Mouse (Mus musculus): ENCODE results near the gene Taf6l. TPM values are rescaled to one million over a fixed set of nuclear protein-coding genes. Genes with fewer than 3 reads are reported as not detected.

Taf6l gene
- 42.9 and 51.9 TPM in 2 replicates for polyA plus RNA-seq (2012)

DNA sequence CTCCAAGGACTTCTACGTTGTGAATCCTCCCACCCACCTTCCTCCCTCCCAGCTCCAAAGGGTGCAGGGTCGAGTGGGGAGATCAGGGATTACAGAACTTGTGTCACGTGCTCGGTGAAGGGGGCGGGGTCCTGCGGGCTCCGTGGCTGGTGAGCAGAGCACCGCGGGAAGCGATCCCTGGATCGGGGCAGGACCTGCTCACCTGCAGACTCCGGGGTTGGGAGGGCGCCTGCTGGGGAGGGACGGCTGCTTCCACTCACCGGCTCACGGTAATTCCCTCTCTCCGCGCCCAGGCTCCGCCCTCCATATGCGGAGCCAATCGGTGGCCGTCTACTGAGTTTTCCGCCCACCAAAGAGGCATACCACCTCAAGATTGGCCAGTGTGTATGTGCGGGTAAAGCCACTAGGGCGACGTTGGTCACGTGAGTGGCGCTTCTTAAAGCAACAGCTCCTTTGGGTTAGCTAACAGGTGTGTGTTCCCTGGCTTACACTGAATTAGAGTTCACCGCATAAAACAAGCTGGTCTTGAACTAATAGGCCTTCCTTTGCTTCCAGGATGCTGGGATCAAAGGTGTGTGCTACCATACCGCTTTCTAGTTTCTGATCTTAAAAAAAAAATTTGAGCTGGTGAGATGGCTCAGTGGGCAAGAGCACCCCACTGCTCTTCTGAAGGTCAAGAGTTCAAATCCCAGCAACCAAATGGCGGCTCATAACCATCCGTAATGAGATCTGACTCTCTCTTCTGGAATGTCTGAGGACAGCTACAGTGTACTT lies at the start of gene Taf6l:
Gene Taf6l, minus strand, starts transcription at position 410 of the 774 bp plus-strand sequence.
- no peak for TF ChIP-seq GATA1 (IDR thresholded peaks at IDR 0.05; ENCODE audit: low read length)

- no peak for TF ChIP-seq GATA1 (IDR thresholded peaks at IDR 0.05; ENCODE audit: low read length)
Measured at GRCm38 (mm10) chr19:8832971-8833370, 46.8 kb upstream of the Taf6l start.

DNA sequence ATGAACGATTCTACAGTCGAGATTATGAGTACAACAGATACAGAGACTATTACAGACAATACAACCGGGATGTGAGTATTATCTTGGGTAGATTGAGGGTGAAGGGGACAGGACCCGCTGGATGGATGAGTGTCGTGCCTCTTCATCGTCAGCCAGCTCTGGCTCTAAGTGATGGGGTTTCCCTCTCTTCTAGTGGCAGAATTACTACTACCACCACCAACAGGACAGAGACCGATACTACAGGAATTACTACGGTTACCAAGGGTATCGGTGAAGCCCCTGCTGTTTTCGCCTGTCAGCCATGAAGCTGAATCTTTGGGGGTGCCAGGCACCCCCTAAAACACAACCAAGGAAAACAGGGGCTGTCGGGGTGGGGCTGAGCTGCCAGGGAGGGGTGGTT lies 45.0 kb upstream of the Taf6l start:
- no peak for TF ChIP-seq GATA1 (IDR thresholded peaks at IDR 0.05; ENCODE audit: low read length)

DNA sequence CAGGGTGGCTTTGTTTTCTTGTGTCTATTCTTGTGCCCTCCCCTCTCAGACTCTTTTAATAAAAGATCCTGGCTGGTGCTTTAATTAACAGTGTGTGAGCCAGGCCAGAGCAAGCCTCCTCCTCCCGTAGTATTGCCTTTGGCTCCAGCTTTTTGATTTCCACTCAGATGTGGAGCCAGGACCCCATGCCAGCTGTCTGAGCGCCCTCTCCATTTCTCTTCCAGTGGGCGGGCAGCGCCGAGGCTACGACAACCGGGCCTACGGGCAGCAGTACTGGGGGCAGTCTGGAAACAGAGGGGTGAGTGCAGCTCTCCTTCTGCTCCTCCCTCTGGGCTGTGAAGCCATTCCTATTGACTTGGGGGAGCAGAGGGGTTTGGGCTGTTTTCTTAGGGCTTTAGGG lies 44.4 kb upstream of the Taf6l start:
- no peak for TF ChIP-seq GATA1 (IDR thresholded peaks at IDR 0.05; ENCODE audit: low read length)

DNA sequence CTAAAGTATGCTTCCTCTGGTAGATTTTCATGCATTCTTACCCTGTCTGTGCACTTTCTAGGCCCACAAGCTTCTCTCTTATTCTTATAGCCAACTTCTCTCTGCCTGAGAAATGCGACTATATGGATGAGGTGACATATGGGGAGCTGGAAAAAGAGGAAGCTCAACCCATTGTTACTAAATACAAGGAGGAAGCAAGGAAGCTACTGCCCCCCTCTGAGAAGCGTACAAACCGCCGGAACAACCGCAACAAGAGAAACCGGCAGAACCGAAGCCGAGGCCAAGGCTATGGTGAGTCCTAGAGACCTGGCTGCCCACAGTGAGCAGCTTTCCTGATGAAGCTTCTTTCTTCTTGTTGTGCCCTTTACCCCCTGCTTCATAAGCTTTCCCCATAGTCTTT lies 43.4 kb upstream of the Taf6l start, which contains the start of gene AC129217.1:
Gene AC129217.1, plus strand, starts transcription at position 114 of the 400 bp plus-strand sequence.
- no peak for TF ChIP-seq GATA1 (IDR thresholded peaks at IDR 0.05; ENCODE audit: low read length)

GRCm38 (mm10) chr19:8822696-8823095 lies 36.5 kb upstream of the Taf6l start:
- no peak for TF ChIP-seq GATA1 (IDR thresholded peaks at IDR 0.05; ENCODE audit: low read length)

DNA sequence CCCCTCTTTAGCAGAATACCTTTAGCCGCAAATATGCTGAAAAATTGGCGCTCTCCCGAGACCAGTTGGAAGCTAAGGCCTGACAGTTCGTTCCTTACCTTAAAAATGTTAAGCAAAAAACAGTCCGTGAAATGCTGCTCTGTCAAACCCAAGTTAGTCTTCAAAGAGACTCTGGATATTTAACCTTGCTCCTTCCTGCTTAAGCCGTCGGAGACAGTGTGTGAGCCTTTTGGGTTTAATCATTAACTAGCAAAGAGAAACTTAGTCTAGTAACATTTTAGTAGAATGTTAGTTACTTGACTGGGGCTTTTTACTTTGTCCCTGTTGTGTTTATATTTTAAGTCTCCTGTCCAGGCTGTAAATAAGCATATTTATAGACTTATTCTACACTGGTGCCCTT lies 34.9 kb upstream of the Taf6l start:
- TF ChIP-seq GATA1 (IDR thresholded peaks at IDR 0.05; ENCODE audit: low read length): no peak

DNA sequence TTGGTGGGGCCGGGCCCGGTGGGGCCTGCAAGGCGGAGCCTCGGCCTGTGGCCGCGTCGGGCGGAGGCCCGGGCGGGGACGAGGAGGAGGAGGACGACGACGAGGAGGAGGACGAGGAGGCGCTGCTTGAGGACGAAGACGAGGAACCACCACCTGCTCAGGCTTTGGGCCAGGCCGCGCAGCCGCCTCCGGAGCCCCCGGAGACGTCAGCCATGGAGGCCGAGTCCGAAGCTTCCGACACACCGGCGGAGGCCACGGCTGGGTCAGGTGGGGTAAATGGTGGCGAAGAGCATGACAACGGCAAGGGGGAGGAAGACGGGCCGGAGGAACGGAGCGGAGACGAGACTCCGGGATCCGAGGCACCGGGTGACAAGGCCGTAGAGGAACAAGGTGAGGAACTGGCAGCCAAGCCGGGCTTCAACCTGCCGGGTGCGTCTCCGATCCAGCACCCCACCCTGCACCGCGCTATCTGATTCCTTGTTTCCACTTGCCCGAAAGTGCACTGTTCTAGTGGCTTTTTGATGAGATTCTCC lies 34.3 kb upstream of the Taf6l start:
- TF ChIP-seq GATA1 (IDR thresholded peaks at IDR 0.05; ENCODE audit: low read length): no peak

GRCm38 (mm10) chr19:8819596-8820423 lies 33.6 kb upstream of the Taf6l start, which contains the start of gene Hnrnpul2:
Gene Hnrnpul2 (plus strand): TSS chr19:8820010.
- no peak for TF ChIP-seq GATA1 (IDR thresholded peaks at IDR 0.05; ENCODE audit: low read length)

DNA sequence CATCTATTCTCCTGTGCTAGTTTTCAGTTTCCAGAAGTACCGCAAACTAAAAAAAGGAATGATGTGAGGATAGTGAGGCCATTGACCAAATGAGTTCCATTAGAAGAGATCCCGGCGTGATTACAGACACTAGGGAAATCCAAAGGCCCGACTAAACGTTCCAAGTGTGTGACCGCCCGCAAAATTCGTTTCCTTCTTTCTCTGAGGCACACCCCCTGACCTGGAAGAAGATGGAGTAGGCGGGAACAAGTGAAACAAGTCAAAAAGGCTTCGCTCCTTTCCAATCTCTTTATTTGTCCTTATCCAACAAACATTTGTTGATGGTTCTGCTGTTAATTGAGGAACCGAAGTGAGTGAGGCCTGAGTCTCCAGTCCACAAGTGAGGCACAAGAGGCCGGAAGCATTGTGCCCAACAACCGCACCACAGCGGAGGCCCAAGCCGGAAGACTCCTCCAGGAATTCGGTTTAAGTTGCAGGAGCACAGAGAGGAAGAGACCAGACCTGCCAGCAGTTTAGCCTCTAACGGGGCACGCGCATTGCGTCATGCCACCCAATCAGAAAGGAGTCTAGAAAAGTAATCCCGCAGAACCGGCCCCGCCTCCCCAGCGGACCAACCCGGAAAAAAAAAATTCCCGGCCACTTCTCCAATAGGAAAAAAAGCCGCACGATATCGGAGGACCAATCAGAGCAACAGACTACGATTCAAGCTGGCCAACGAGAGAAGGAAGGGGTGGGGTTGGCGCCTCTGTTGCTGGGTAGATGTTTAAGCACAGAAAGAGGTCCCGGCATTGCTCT lies 32.8 kb upstream of the Taf6l start, which contains the start of gene Ttc9c:
Gene Ttc9c, minus strand, starts transcription at position 533 of the 795 bp plus-strand sequence.
- no peak for TF ChIP-seq GATA1 (IDR thresholded peaks at IDR 0.05; ENCODE audit: low read length)

DNA sequence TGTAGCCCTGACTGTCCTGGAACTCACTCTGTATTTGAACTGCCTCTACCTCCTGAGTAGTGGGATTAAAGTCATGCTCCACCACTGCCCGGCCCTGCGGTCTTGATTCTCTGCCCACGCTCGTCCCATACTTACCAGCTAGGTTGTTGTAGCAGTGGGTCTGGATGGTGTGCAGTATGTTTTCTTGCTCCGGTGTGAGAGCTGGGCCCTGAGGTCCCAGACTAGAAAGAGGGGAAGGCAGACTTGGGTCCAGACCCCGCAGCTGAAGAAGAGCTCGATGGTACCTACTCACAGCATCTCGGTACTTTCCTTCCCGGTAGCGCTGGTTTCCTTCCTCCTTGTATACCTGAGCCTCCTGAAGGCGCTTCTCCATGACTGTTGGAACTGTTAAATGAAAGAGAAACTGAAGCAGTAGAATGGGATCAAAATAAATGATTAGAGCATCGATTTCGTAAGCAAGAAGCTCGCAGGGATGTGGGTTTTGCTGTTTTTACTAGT lies 32.1 kb upstream of the Taf6l start:
- no peak for TF ChIP-seq GATA1 (IDR thresholded peaks at IDR 0.05; ENCODE audit: low read length)

- TF ChIP-seq GATA1 (IDR thresholded peaks at IDR 0.05; ENCODE audit: low read length): no peak
Measured at GRCm38 (mm10) chr19:8817001-8817400, 30.8 kb upstream of the Taf6l start.

DNA sequence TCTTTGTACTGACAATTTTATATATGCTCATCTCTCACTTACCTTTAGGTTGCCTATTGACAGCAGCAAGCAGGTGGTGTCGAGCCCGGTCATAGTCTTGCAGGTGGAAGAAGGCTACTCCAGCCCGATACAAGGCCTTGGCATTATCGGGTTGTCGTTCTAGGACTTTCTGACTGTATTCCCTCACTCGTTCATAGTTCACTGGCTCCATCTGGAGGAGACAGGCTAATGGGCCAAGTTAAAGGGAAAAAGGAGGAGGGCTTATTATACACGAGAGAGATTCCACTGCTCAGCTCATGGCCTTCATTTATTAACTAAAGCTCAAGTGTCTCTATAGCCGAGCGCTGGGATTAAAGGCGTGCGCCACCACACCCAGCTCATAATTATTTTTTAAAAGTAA lies 29.6 kb upstream of the Taf6l start:
- TF ChIP-seq GATA1 (IDR thresholded peaks at IDR 0.05; ENCODE audit: low read length): no peak

- no peak for TF ChIP-seq GATA1 (IDR thresholded peaks at IDR 0.05; ENCODE audit: low read length)
Measured at GRCm38 (mm10) chr19:8806810-8807209, 20.6 kb upstream of the Taf6l start.
